In the genomic region with DNA sequence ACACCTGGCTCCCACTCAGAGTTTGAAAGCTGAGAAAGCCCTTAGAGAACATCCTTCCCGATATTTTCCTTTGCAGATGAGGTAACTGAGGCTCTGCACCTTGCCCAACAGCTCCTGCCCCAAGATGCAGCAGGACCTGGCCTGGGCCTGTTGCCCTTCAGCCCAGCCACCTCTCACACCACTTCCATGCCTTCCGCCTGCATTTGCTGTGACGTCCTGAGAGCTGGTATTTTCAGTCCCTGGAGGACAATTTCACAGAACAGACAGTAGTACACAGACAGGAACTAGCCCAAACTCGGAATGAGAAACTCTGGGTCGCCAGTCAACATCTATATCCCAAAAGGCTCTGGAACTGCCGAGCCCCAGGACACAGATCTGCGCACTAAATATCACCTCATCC, we compare ENCODE assay signal across 13 mouse cellular contexts. TPM values are rescaled to one million over a fixed set of nuclear protein-coding genes. Genes with fewer than 3 reads are reported as not detected.
"Had no signal": no experiment of that assay in that cellular context is flagged by ENCODE, and none has a peak within 500 bp of the region (broad histone marks: within the 10 kb centered on the region; RNA-seq: fewer than 3 reads in every experiment).

No protein-coding gene starts in this region.

- DNase-seq: liver, postnatal 0 days; lung, adult 2 months; lung, postnatal 14 days; lung, postnatal 36 days; right cerebral cortex, postnatal 14 days; right cerebral cortex, postnatal 4 days; spleen, adult 18-20 months; thymus, adult 18-20 months; thymus, postnatal 14 days; thymus, postnatal 36 days had no signal

RNA-seq across cellular contexts. Expression of gene Klb, which starts 26.6 kb away (rescaled TPM):
- total RNA-seq: megakaryocyte progenitor cell, adult 5-6 weeks; monocyte, adult 5-6 weeks; neutrophil, adult 5-6 weeks had no signal
